Mouse (Mus musculus): ENCODE measurements around the gene Pald1. TPM values are rescaled to one million over a fixed set of nuclear protein-coding genes. Genes with fewer than 3 reads are reported as not detected.

Gene Pald1
- polyA plus RNA-seq, 1 experiment from 2014 or later = 3.7 TPM

DNA sequence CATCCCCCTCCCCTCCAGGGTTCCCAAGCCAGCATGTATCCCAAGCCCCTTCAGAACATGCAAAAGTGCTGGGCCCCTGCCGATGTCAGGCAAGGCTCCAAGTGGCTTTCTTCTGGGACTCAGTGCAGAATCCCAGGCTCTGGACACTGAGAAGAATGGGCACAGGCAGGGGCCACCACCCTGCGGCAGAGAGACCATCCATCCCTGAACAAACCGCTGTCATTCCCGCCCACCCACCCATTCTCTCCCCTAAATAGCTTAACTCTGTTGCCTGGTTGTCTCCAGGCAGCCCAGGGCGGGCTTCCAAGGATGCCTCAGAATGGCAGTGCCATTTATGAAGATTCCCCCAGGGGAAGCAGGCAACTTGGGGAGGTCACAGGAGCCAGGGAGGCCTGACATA, 5.7 kb upstream of the Pald1 start:
- no peak for ATAC-seq
- no peak overlapping the region for H3K9ac ChIP-seq (replicated peaks)
- 75% methylated on average over 5 of the region's 5 CpGs for WGBS (ENCODE audit: insufficient replicate concordance)
- no peak overlapping the region for H3K27ac ChIP-seq (ENCODE audit: low read depth)
- no peak for DNase-seq
- H3K4me3 ChIP-seq (ENCODE audit: low read depth, low read length) = no peak overlapping the region
- no peaks in the 10 kb centered on the region for H3K9me3 ChIP-seq (ENCODE audit: low read length)
- H3K4me2 ChIP-seq (ENCODE audit: low read depth, low read length) = no peak overlapping the region
- no peaks in the 10 kb centered on the region for H3K36me3 ChIP-seq (replicated peaks; ENCODE audit: insufficient read depth, low read length)
- TF ChIP-seq EP300 (IDR thresholded peaks at IDR 0.05; ENCODE audit: low read depth) = no peak
- no peaks in the 10 kb centered on the region; the same call in 1 of the 2 replicates for H3K4me1 ChIP-seq (ENCODE audit: insufficient read depth)
- H3K27me3 ChIP-seq (ENCODE audit: insufficient read depth, low read length) = no peaks in the 10 kb centered on the region

DNA sequence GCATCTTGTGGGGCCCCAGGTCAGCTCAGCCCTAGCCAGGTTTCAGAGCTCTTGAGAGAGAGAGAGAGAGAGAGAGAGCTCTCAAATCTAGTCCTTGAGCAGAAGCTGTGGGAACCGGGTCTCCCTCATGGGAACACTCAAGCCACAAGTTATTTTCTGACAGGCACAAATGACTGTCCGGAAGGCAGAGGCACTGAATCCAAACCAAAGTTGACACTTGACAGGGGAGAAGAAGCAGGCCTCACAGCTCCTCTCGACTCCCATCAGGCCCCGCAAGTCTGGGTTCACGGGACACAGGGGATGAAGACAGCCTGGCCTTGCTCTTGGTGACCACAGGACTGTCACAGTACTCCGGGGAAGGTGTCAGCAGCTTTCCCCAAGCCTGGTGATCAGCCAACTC, 3.0 kb upstream of the Pald1 start:
- DNase-seq (no peak), ATAC-seq (no peak)
- no peaks in the 10 kb centered on the region for H3K36me3 ChIP-seq (replicated peaks; ENCODE audit: insufficient read depth, low read length)
- no peaks in the 10 kb centered on the region for H3K9me3 ChIP-seq (ENCODE audit: low read length)
- peaks cover 17% of the 10 kb centered on the region for H3K4me1 ChIP-seq (ENCODE audit: insufficient read depth)
- no peak overlapping the region for H3K27ac ChIP-seq (ENCODE audit: low read depth)
- TF ChIP-seq CTCF (IDR thresholded peaks at IDR 0.05; ENCODE audit: low read depth) = no peak
- TF ChIP-seq EP300 (IDR thresholded peaks at IDR 0.05; ENCODE audit: low read depth) = no peak
- WGBS (ENCODE audit: insufficient replicate concordance) = 66% methylated on average over 6 of the region's 6 CpGs
- H3K4me2 ChIP-seq (ENCODE audit: low read depth, low read length) = no peak overlapping the region
- H3K27me3 ChIP-seq (ENCODE audit: insufficient read depth, low read length) = peaks cover 16% of the 10 kb centered on the region; the same call in 1 of the 2 replicates
- H3K4me3 ChIP-seq (ENCODE audit: low read depth, low read length) = no peak overlapping the region
- H3K9ac ChIP-seq (replicated peaks) = no peak overlapping the region

DNA sequence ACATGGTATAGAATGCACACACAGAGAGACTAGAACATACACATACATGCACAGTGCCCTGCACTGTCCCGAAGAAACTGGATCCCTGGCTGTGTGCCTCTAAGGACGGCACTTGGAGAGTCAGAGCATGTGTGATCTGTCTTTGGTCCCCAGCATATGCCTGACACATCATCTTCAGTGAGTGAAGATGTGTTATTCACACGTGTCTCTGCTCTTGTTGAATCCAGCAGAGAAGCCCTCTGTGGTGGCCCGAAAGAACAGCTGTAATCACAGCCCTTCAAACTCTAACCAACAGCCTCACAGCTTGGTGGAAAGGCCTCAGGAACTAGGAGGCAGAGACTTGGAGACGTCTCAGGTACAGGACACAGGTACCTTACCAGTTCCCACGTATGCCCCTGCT, 1.8 kb upstream of the Pald1 start:
- H3K27me3 ChIP-seq (ENCODE audit: insufficient read depth, low read length) = peaks cover 16% of the 10 kb centered on the region; the same call in 1 of the 2 replicates
- H3K4me1 ChIP-seq (ENCODE audit: insufficient read depth) = peaks cover 21% of the 10 kb centered on the region
- no peak overlapping the region for H3K27ac ChIP-seq (ENCODE audit: low read depth)
- DNase-seq = no peak
- no peaks in the 10 kb centered on the region for H3K9me3 ChIP-seq (ENCODE audit: low read length)
- 79% methylated on average over 6 of the region's 6 CpGs for WGBS (ENCODE audit: insufficient replicate concordance)
- H3K9ac ChIP-seq (replicated peaks) = no peak overlapping the region
- ATAC-seq = no peak
- H3K4me2 ChIP-seq (ENCODE audit: low read depth, low read length) = no peak overlapping the region
- H3K36me3 ChIP-seq (replicated peaks; ENCODE audit: insufficient read depth, low read length) = no peaks in the 10 kb centered on the region
- no peak overlapping the region for H3K4me3 ChIP-seq (ENCODE audit: low read depth, low read length)
- TF ChIP-seq EP300 (IDR thresholded peaks at IDR 0.05; ENCODE audit: low read depth) = no peak
- no peak for TF ChIP-seq CTCF (IDR thresholded peaks at IDR 0.05; ENCODE audit: low read depth)

DNA sequence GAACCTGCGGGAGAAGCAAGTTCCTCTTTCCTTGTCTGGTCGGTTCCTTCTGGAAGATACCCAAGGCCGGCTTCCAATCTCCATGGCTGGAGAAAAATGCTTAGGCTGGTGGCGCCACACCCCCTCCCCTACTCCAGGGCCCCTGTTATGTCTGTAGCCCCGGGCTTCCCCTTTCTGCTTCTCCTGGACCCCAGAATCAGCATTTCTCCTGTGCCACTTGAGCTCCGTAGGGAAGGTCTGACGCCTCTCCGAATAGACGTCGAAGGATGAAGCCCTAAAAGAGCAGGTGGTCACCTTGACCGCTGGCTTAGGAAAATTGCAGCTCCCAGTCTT, 351 bp upstream of the Pald1 start:
- Histone ChIP-seq H3K4me3 (ENCODE audit: low read depth, low read length) (peak overlapping the region; percentile 53), H3K9me3 (ENCODE audit: low read length) (no peaks in the 10 kb centered on the region), H3K27me3 (ENCODE audit: insufficient read depth, low read length) (peaks cover 16% of the 10 kb centered on the region; the same call in 1 of the 2 replicates), H3K4me1 (ENCODE audit: insufficient read depth) (peaks cover 25% of the 10 kb centered on the region), H3K9ac (replicated peaks) (peak overlapping the region; percentile 70), H3K27ac (ENCODE audit: low read depth) (no peak overlapping the region), H3K4me2 (ENCODE audit: low read depth, low read length) (peak overlapping the region; percentile 90), H3K36me3 (replicated peaks; ENCODE audit: insufficient read depth, low read length) (no peaks in the 10 kb centered on the region)
- TF ChIP-seq CTCF (IDR thresholded peaks at IDR 0.05; ENCODE audit: low read depth) = no peak
- TF ChIP-seq EP300 (IDR thresholded peaks at IDR 0.05; ENCODE audit: low read depth) = no peak
- 9% methylated on average over 11 of the region's 11 CpGs for WGBS (ENCODE audit: insufficient replicate concordance)
- DNase-seq (no peak), ATAC-seq (no peak; the same call in 1 of the 2 replicates)

DNA sequence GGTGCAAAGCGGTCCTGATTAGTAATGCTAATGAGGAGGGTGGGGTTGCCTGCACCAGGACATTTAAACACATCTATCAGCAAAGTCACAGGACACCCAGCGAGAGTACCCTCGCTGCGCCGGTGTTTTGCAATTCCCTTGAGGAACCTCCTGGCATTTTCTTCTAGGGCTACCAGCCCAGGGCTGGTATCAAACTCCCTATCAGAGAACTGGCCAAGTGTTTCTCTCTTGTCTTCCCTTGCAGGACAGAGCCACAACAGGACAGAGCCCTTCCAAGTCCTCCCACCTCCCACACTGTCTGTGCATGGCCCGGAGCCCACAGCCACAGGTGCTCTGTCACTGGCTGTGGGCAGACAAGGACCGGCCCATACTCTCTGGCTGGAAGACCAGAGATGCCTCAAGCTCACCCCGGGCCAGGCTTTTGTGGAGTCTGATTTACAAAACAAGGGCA, 1.0 kb downstream of the Pald1 start:
- DNase-seq = no peak

DNA sequence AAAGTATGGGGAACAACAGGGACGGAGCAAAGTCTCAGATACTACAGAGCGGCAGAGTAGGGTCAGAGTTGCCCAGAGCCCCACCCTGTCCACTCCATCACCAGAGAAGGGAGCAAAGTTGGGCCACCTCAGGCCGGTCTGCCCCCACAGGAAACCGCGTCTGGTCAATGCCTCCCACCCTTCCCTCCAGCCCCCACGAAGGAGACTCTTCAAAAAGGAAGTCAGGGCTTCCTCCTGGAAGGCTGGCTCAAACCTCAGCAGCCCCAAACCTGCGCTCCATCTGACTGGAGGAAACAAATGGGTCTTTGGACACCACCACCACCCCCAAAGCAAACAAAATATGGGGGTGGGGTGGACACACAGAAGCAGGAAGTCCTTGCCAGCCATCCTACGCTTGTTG, 1.5 kb downstream of the Pald1 start:
- whole genome bisulfite sequencing (ENCODE audit: insufficient replicate concordance) = 2% methylated on average over 8 of the region's 8 CpGs
- DNase-seq (no peak), ATAC-seq (no peak)
- no peak overlapping the region for H3K27ac ChIP-seq (ENCODE audit: low read depth)
- TF ChIP-seq EP300 (IDR thresholded peaks at IDR 0.05; ENCODE audit: low read depth) (no peak), CTCF (IDR thresholded peaks at IDR 0.05; ENCODE audit: low read depth) (no peak)
- H3K9me3 ChIP-seq (ENCODE audit: low read length) = no peaks in the 10 kb centered on the region
- peaks cover 16% of the 10 kb centered on the region; the same call in 1 of the 2 replicates for H3K27me3 ChIP-seq (ENCODE audit: insufficient read depth, low read length)
- H3K4me1 ChIP-seq (ENCODE audit: insufficient read depth) = peaks cover 25% of the 10 kb centered on the region
- peak overlapping the region; percentile 90 for H3K4me2 ChIP-seq (ENCODE audit: low read depth, low read length)
- H3K36me3 ChIP-seq (replicated peaks; ENCODE audit: insufficient read depth, low read length) = no peaks in the 10 kb centered on the region
- no peak overlapping the region for H3K9ac ChIP-seq (replicated peaks)
- peak overlapping the region; percentile 53 for H3K4me3 ChIP-seq (ENCODE audit: low read depth, low read length)

More for the DNA sequence above, 1.0 kb downstream of the Pald1 start:
- H3K9me3 ChIP-seq (ENCODE audit: low read length) = no peaks in the 10 kb centered on the region
- WGBS (ENCODE audit: insufficient replicate concordance) = 0% methylated on average over 8 of the region's 8 CpGs
- peak overlapping the region; percentile 53 for H3K4me3 ChIP-seq (ENCODE audit: low read depth, low read length)
- TF ChIP-seq CTCF (IDR thresholded peaks at IDR 0.05; ENCODE audit: low read depth) (no peak), EP300 (IDR thresholded peaks at IDR 0.05; ENCODE audit: low read depth) (no peak)
- H3K36me3 ChIP-seq (replicated peaks; ENCODE audit: insufficient read depth, low read length) = no peaks in the 10 kb centered on the region
- H3K4me1 ChIP-seq (ENCODE audit: insufficient read depth) = peaks cover 25% of the 10 kb centered on the region
- peak overlapping the region; percentile 90 for H3K4me2 ChIP-seq (ENCODE audit: low read depth, low read length)
- peak overlapping the region; percentile 70; the same call in 1 of the 2 replicates for H3K9ac ChIP-seq (replicated peaks)
- H3K27me3 ChIP-seq (ENCODE audit: insufficient read depth, low read length) = peaks cover 16% of the 10 kb centered on the region; the same call in 1 of the 2 replicates
- H3K27ac ChIP-seq (ENCODE audit: low read depth) = 0 out of 2 replicates have a peak overlapping the region, but pooled peaks have one; percentile 51
- no peak for ATAC-seq
